Mouse (Mus musculus): Measurements from ENCODE around the gene Ephb2.

DNA sequence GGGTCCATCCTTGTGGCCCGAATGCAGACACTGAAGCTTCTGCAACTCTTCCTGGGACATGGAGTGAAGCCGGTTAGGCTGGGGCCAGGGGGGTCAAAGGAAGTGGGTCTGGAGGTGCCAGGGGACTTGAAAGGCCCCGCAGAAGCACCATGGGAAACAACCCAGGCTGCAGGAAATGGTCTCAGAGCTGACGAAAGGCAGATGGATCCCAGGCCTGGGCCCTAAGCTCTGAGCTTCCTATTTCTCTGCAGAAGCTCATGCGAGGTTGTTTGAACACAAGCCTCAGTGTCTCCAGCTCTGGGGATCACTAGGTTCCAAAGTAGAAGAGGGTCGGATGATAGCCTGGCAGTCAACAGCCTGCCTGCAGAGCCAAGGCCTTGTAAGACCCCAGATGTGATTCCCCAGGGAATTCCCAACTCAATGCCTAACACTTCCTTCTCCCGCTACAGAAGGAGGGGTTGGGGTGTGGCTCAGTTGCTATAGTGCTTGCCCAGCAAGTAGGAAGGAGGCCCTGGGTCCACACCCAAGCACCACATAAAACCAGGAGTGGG is 86.9 kb downstream of the Ephb2 start:
- TF ChIP-seq CTCF (conservative IDR thresholded peaks at IDR 0.05; ENCODE audit: insufficient read depth, insufficient read length, low read depth, low read length) (no peak), POLR2A (IDR thresholded peaks at IDR 0.05; ENCODE audit: low read depth, low read length) (no peak)
